Mouse (Mus musculus) thymus, adult 2 months (tissue): Measurements from ENCODE around the gene Cetn2.

Experiments
- CTCF ChIP-seq: fragments of 200-500 bp; IDR thresholded peaks from 2 replicates; pipeline ENCODE4 v1.5.1; 2012; ENCODE audit warnings: mild to moderate bottlenecking, control low read depth, low read length, moderate library complexity, borderline replicate concordance; ENCODE audit not compliant: control insufficient read depth, poor library complexity, insufficient read depth; ENCODE audit errors: extremely low read depth
- POLR2A ChIP-seq: fragments of 200-500 bp; IDR thresholded peaks from 2 replicates; pipeline ENCODE4 v1.6.1; 2012; ENCODE audit warnings: mild to moderate bottlenecking, low read length, control low read depth, moderate library complexity; ENCODE audit not compliant: control insufficient read depth, poor library complexity, insufficient read depth; ENCODE audit errors: extremely low read depth

GRCm38 (mm10) chrX:72902530-72902929, 15.7 kb downstream of the Cetn2 start:
- no peak for TF ChIP-seq CTCF
- TF ChIP-seq POLR2A: no peak
